Mouse (Mus musculus): ENCODE measurements around the gene Wdr64. TPM values are rescaled to one million over a fixed set of nuclear protein-coding genes. Genes with fewer than 3 reads are reported as not detected.

Gene Wdr64
- total RNA-seq, 2 experiments from 2014 or later, result not detected

- no peak for ATAC-seq (ENCODE audit: poor library complexity, severe bottlenecking)
These were observed 14.0 kb downstream of the Wdr64 start for GRCm38 (mm10) chr1:175712338-175712909.

GRCm38 (mm10) chr1:175716832-175717231 lies 18.4 kb downstream of the Wdr64 start:
- no peak for ATAC-seq (ENCODE audit: poor library complexity, severe bottlenecking)

DNA sequence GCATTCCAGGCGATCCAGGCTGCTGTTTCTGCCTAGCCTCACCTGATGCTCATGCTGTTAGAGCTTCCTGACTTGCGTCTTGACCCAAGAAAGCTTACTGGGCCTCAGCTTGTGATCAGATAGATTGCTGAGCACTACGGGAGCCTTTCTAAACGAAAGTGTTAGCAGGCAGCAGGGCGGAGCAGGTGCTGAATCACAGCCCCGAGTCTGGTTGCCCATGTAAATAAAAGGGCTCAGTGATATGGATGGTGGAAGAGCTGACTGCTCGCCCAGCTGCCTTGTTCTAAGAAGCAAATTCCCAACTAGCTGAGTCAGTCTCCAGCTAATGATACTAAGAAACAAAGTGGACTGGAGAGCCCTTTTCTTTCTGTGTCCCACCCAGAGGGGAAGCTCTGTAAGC lies 27.4 kb downstream of the Wdr64 start:
- no peak for ATAC-seq (ENCODE audit: poor library complexity, severe bottlenecking)

DNA sequence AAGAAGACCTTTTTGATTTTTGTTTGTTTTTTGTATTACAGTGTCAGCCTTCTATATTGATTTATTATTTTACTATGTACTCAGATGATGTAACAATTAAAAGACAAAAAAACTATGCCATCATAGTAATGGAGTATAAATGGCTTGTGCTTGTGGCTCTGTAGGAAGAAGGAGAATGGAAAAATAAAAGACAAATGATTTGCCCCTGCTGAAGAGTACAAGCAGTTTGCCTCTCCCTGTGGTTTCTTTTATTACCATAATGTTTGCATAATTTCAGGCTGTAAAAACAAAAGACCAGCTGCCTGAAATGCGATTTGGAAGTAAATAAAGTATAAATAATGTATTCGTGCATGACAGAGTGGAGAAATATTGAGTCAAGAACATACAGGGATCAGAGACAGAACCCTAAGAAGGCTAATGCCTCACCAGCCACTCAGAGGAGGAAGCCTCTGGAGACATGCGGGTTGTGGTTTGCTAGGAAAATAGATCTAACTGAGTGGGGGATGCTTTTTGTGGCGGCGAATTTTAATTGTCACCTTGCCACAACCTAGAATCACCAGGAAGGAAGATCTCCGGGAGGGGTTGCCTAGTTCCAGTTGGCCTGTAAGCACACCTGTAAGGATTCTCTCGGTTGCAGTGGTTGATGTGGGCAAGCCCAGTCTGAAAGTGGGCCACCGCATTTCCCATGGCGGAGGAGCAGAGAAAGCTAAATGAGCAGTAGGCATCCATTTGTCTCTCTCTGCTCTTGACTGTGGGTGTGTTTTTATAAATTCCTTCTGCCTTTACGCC lies 56.4 kb downstream of the Wdr64 start:
- no peak for ATAC-seq (ENCODE audit: poor library complexity, severe bottlenecking)

DNA sequence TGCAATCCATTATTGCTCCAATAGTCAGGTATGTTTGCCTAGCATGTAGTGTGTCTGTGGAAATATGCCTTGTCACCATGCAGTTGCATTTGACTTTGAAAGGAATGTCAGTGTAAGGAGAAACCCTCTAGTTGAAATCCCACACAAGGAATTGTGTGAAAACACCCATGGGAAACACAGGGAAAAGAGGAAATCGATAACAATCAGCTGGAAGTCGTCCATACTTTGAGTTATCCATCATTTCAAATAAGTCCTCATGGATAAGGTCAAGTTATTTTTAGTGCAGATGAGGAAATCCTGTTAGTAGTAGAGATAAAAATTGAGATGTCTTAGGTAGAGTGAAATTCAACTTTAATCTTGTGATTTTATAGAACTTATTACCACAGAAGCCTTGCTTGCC lies 96.3 kb downstream of the Wdr64 start:
- no peak for ATAC-seq (ENCODE audit: poor library complexity, severe bottlenecking)

DNA sequence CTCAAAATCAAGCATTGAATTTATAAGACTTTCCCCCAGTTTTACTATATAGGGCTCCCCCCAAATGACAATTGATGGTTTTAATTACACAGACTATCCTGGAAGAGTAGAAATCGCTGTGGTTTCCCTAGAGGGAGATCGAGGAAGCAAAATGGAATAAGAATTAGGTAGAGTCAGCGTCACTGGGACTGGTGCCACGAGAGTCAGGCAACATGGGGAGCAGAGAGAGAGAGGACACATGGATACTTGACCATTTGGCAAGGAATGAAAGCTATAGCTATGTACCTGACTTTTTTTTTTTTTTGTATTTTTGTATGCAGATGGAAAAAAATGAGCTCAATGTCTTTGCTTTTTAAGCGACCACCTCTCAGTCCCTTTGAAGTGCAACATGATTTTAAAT lies 110.0 kb downstream of the Wdr64 start:
- no peak for ATAC-seq (ENCODE audit: poor library complexity, severe bottlenecking)

- no peak for ATAC-seq (ENCODE audit: poor library complexity, severe bottlenecking)
These were observed 113.2 kb downstream of the Wdr64 start for GRCm38 (mm10) chr1:175811625-175812024.

GRCm38 (mm10) chr1:175823815-175824438 lies 125.5 kb downstream of the Wdr64 start:
- ATAC-seq (ENCODE audit: poor library complexity, severe bottlenecking), result no peak

GRCm38 (mm10) chr1:175828539-175828938 lies 130.1 kb downstream of the Wdr64 start:
- no peak for ATAC-seq (ENCODE audit: poor library complexity, severe bottlenecking)

- ATAC-seq (ENCODE audit: poor library complexity, severe bottlenecking), result no peak
These were observed 130.8 kb downstream of the Wdr64 start for GRCm38 (mm10) chr1:175829220-175829619.

DNA sequence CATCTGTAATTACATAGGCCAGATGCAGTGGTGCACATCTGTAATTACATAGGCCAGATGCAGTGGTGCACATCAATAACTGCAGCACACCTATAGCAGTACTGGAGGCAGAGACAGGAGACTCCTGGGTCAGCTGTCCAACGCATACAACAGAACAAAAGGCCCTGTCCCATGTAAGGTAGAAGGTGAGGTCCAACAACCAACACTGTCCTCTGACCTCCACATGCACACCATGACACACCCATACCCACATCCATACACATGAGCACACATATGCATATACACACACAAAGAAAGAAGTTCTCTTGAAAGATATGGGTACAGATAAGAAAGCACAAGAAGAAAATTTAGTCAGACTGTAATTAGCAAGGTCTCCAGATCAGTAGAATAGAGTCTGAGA lies 157.1 kb downstream of the Wdr64 start:
- ATAC-seq (ENCODE audit: poor library complexity, severe bottlenecking), result no peak

Other genes starting within 250 kb of the Wdr64 start
- gene Rgs7, start 206.1 kb upstream of the Wdr64 start, total RNA-seq (2015), result not detected in 2 replicates
- gene Rgs7, start 206.1 kb upstream of the Wdr64 start, total RNA-seq (2017), result not detected in 2 replicates
- 15.3 and 15.9 TPM in 2 replicates for gene Kmo, start 78.2 kb upstream of the Wdr64 start, total RNA-seq (2015)
- gene Kmo, start 78.2 kb upstream of the Wdr64 start, total RNA-seq (2017), result 27.6 and 34.5 TPM in 2 replicates
- gene Fh1, start 73.0 kb upstream of the Wdr64 start, total RNA-seq (2015), result 85.8 and 106 TPM in 2 replicates
- 65.9 and 70.7 TPM in 2 replicates for gene Fh1, start 73.0 kb upstream of the Wdr64 start, total RNA-seq (2017)
- 1.5 and 1.9 TPM in 2 replicates for gene Opn3, start 5.8 kb upstream of the Wdr64 start, total RNA-seq (2015)
- 0.37 and 1.7 TPM in 2 replicates for gene Opn3, start 5.8 kb upstream of the Wdr64 start, total RNA-seq (2017)
- 14.2 and 17.0 TPM in 2 replicates for gene Chml, start 5.7 kb upstream of the Wdr64 start, total RNA-seq (2015)
- gene Chml, start 5.7 kb upstream of the Wdr64 start, total RNA-seq (2017), result 28.4 and 38.1 TPM in 2 replicates
- 22.8 and 27.0 TPM in 2 replicates for gene Exo1, start 182.0 kb downstream of the Wdr64 start, total RNA-seq (2015)
- 16.3 and 20.8 TPM in 2 replicates for gene Exo1, start 182.0 kb downstream of the Wdr64 start, total RNA-seq (2017)
- not detected in 2 replicates for gene Gm38100, start 221.7 kb downstream of the Wdr64 start, total RNA-seq (2015)
- not detected in 2 replicates for gene Gm38100, start 221.7 kb downstream of the Wdr64 start, total RNA-seq (2017)